Mouse (Mus musculus) CH12.LX (cell line): ENCODE measurements around the gene 6030408B16Rik. TPM values are rescaled to one million over a fixed set of nuclear protein-coding genes. Genes with fewer than 3 reads are reported as not detected.

ENCODE experiments used
- DNase-seq: peaks from one replicate; pipeline ENCODE4 v3.0.0-alpha.2; 2013; ENCODE audit errors: extremely low read depth
- H3K27ac ChIP-seq: 2 replicates; pipeline ENCODE4 v1.5.1; 2012; ENCODE audit warnings: low read depth, mild to moderate bottlenecking, control low read depth, moderate library complexity; ENCODE audit not compliant: insufficient read depth
- H3K27me3 ChIP-seq: replicated peaks from 2 replicates; pipeline ENCODE3; 2012; ENCODE audit warnings: inconsistent platforms
- H3K36me3 ChIP-seq, 2 experiments: replicated peaks in 1 of 2; 2 replicates each; pipeline versions ENCODE3 to v1.6.1; 2012; ENCODE audit warnings: inconsistent platforms in 1 of 2, low read length in 1 of 2, mild to moderate bottlenecking in 1 of 2, mixed read lengths in 1 of 2, moderate library complexity in 1 of 2; ENCODE audit not compliant: control insufficient read depth in 1 of 2, insufficient read depth in 1 of 2
- H3K4me1 ChIP-seq, 2 experiments: 2 replicates each; pipeline ENCODE4 v1.6.1; 2012; ENCODE audit warnings: inconsistent platforms in 1 of 2, moderate library complexity in 1 of 2; ENCODE audit not compliant: insufficient read depth in 2 of 2, control insufficient read depth in 1 of 2
- H3K4me2 ChIP-seq: 2 replicates; pipeline ENCODE4 v1.6.1; 2012; ENCODE audit warnings: low read depth, mild to moderate bottlenecking, control low read depth; ENCODE audit not compliant: poor library complexity, insufficient read depth, severe bottlenecking
- H3K4me3 ChIP-seq, 3 experiments: fragments of 150-350 bp in 1 of 3; sonication (generic) in 1 of 3; replicated peaks in 1 of 3; 2 replicates each; pipeline versions ENCODE3 to v1.5.1; 2011 to 2012; ENCODE audit warnings: low read depth in 2 of 3, low read length in 2 of 3, mild to moderate bottlenecking in 2 of 3, moderate library complexity in 2 of 3, control low read depth in 1 of 3, improper control_type of control experiment in 1 of 3, inconsistent platforms in 1 of 3, mixed read lengths in 1 of 3; ENCODE audit not compliant: poor library complexity in 1 of 3
- H3K79me2 ChIP-seq: replicated peaks from 2 replicates; pipeline ENCODE4 v1.6.1; 2012; ENCODE audit warnings: mild to moderate bottlenecking, moderate library complexity; ENCODE audit not compliant: control insufficient read depth, poor library complexity, insufficient read depth, severe bottlenecking; ENCODE audit errors: extremely low read depth
- H3K9ac ChIP-seq: 2 replicates; pipeline ENCODE4 v1.6.1; 2012; ENCODE audit warnings: low read depth, mild to moderate bottlenecking, control low read depth, moderate library complexity; ENCODE audit not compliant: insufficient read depth
- H3K9me3 ChIP-seq: replicated peaks from 2 replicates; pipeline ENCODE3; 2012; ENCODE audit warnings: low read length, inconsistent platforms, mixed read lengths
- BHLHE40 ChIP-seq: IDR thresholded peaks from 2 replicates; pipeline ENCODE4 v1.6.1; 2011; ENCODE audit warnings: mild to moderate bottlenecking, low read depth, low read length, improper control_type of control experiment
- CHD2 ChIP-seq: IDR thresholded peaks from 2 replicates; pipeline ENCODE4 v1.6.1; 2011; ENCODE audit warnings: low read length, improper control_type of control experiment
- CTCF ChIP-seq, 2 experiments: IDR thresholded peaks in 1 of 2; conservative IDR thresholded peaks in 1 of 2; 2 replicates each; pipeline ENCODE4 v1.5.1; 2011 to 2012; ENCODE audit warnings: low read depth in 2 of 2, low read length in 2 of 2, improper control_type of control experiment in 1 of 2, inconsistent platforms in 1 of 2, mild to moderate bottlenecking in 1 of 2, moderate library complexity in 1 of 2
- E2F4 ChIP-seq: IDR thresholded peaks from 2 replicates; pipeline ENCODE4 v1.6.1; 2011; ENCODE audit warnings: low read depth, low read length, improper control_type of control experiment; ENCODE audit not compliant: insufficient replicate concordance
- ELF1 ChIP-seq: IDR thresholded peaks from 2 replicates; pipeline ENCODE4 v1.6.1; 2014; ENCODE audit warnings: low read depth, mild to moderate bottlenecking, inconsistent platforms, low read length, improper control_type of control experiment
- ETS1 ChIP-seq: conservative IDR thresholded peaks from 2 replicates; pipeline ENCODE4 v1.6.1; 2012; ENCODE audit warnings: low read depth, mild to moderate bottlenecking, inconsistent platforms, low read length, improper control_type of control experiment, moderate library complexity
- GABPA ChIP-seq: IDR thresholded peaks from 2 replicates; pipeline ENCODE4 v1.6.1; 2012; ENCODE audit warnings: low read depth, low read length, improper control_type of control experiment, inconsistent platforms; ENCODE audit not compliant: insufficient replicate concordance
- IRF4 ChIP-seq: IDR thresholded peaks from 2 replicates; pipeline ENCODE4 v1.6.1; 2014; ENCODE audit warnings: low read depth, mild to moderate bottlenecking, inconsistent platforms, low read length, improper control_type of control experiment
- JUN ChIP-seq: IDR thresholded peaks from 2 replicates; pipeline ENCODE4 v1.6.1; 2011; ENCODE audit warnings: low read depth, mild to moderate bottlenecking, low read length, improper control_type of control experiment, moderate library complexity; ENCODE audit not compliant: insufficient read depth
- JUND ChIP-seq: conservative IDR thresholded peaks from 2 replicates; pipeline ENCODE4 v1.6.1; 2011; ENCODE audit warnings: low read depth, low read length, improper control_type of control experiment
- KAT2A ChIP-seq: IDR thresholded peaks from 2 replicates; pipeline ENCODE4 v1.6.1; 2012; ENCODE audit warnings: low read length, improper control_type of control experiment, inconsistent platforms; ENCODE audit not compliant: insufficient replicate concordance
- MAX ChIP-seq: IDR thresholded peaks from 2 replicates; pipeline ENCODE4 v1.6.1; 2011; ENCODE audit warnings: low read length, improper control_type of control experiment
- MXI1 ChIP-seq: IDR thresholded peaks from 2 replicates; pipeline ENCODE4 v1.6.1; 2011; ENCODE audit warnings: mild to moderate bottlenecking, low read depth, low read length, improper control_type of control experiment
- MYC ChIP-seq: IDR thresholded peaks from 2 replicates; pipeline ENCODE4 v1.6.1; 2011; ENCODE audit warnings: low read depth, mild to moderate bottlenecking, improper control_type of control experiment, low read length
- NELFE ChIP-seq: IDR thresholded peaks from 2 replicates; pipeline ENCODE4 v1.6.1; 2011; ENCODE audit warnings: low read depth, low read length, improper control_type of control experiment
- POLR2A ChIP-seq: IDR thresholded peaks from 2 replicates; pipeline ENCODE4 v1.6.1; 2011; ENCODE audit warnings: low read depth, mild to moderate bottlenecking, improper control_type of control experiment, low read length
- POLR2AphosphoS2 ChIP-seq: IDR thresholded peaks from 2 replicates; pipeline ENCODE4 v1.6.1; 2011; ENCODE audit warnings: low read depth, low read length, improper control_type of control experiment
- RAD21 ChIP-seq: IDR thresholded peaks from 2 replicates; pipeline ENCODE4 v1.6.1; 2011; ENCODE audit warnings: low read depth, mild to moderate bottlenecking, low read length, improper control_type of control experiment, moderate library complexity
- SIN3A ChIP-seq: IDR thresholded peaks from 2 replicates; pipeline ENCODE4 v1.6.1; 2012; ENCODE audit warnings: low read length, improper control_type of control experiment, inconsistent platforms
- SMC3 ChIP-seq: IDR thresholded peaks from 2 replicates; pipeline ENCODE4 v1.6.1; 2011; ENCODE audit warnings: low read depth, low read length, improper control_type of control experiment
- TBP ChIP-seq: conservative IDR thresholded peaks from 2 replicates; pipeline ENCODE4 v1.6.1; 2011; ENCODE audit warnings: low read depth, low read length, improper control_type of control experiment
- USF1 ChIP-seq: IDR thresholded peaks from 2 replicates; pipeline ENCODE4 v1.6.1; 2014; ENCODE audit warnings: low read depth, mild to moderate bottlenecking, inconsistent platforms, low read length, improper control_type of control experiment
- USF2 ChIP-seq: conservative IDR thresholded peaks from 2 replicates; pipeline ENCODE4 v1.6.1; 2011; ENCODE audit warnings: low read depth, low read length, improper control_type of control experiment
- ZC3H11A ChIP-seq: IDR thresholded peaks from 2 replicates; pipeline ENCODE4 v1.6.1; 2012; ENCODE audit warnings: low read depth, mild to moderate bottlenecking, inconsistent platforms, low read length, improper control_type of control experiment
- ZKSCAN1 ChIP-seq: IDR thresholded peaks from 2 replicates; pipeline ENCODE4 v1.6.1; 2012; ENCODE audit warnings: low read depth, inconsistent platforms, low read length, improper control_type of control experiment, borderline replicate concordance
- ZMIZ1 ChIP-seq: IDR thresholded peaks from 2 replicates; pipeline ENCODE4 v1.6.1; 2012; ENCODE audit warnings: low read depth, mild to moderate bottlenecking, inconsistent platforms, low read length, improper control_type of control experiment
- ZNF384 ChIP-seq: IDR thresholded peaks from 2 replicates; pipeline ENCODE4 v1.6.1; 2012; ENCODE audit warnings: low read depth, low read length, improper control_type of control experiment, inconsistent platforms
- dilution Hi-C: fragments of 300-500 bp; cut with MboI; formaldehyde crosslinking; loops from 2 replicates; pipeline ENCODE4 v1.14.3; 2020; ENCODE audit warnings: low sequenced_read_pairs; ENCODE audit not compliant: extremely low pct_unique_long_range_greater_than_20kb, extremely low pct_ligation_motif_present
- in situ Hi-C: fragments of 300-500 bp; cut with MboI; formaldehyde crosslinking; loops from 3 replicates; pipeline ENCODE4 v1.14.3; 2019; ENCODE audit warnings: low sequenced_read_pairs, low pct_ligation_motif_present, low pct_unique_long_range_greater_than_20kb, mixed read lengths
- polyA plus RNA-seq: library from polyadenylated mRNA; unstranded; fragments of >175 nt; gene quantifications from 2 replicates; pipeline ENCODE4 v1.2.1, GENCODE M21; 2012; ENCODE audit warnings: low read depth; ENCODE audit not compliant: insufficient read length
- total RNA-seq, 2 experiments: library from RNA; depleted of rRNA; stranded (reverse); fragments of 300-350 nt in 1 of 2; fragments of >200 nt in 1 of 2; gene quantifications; 2 replicates each; pipeline ENCODE4 v1.2.3; 2012 to 2014

6030408B16Rik gene
- total and polyA plus RNA-seq, 3 experiments, result 0.13 to 0.17 TPM; not detected in 1

DNA sequence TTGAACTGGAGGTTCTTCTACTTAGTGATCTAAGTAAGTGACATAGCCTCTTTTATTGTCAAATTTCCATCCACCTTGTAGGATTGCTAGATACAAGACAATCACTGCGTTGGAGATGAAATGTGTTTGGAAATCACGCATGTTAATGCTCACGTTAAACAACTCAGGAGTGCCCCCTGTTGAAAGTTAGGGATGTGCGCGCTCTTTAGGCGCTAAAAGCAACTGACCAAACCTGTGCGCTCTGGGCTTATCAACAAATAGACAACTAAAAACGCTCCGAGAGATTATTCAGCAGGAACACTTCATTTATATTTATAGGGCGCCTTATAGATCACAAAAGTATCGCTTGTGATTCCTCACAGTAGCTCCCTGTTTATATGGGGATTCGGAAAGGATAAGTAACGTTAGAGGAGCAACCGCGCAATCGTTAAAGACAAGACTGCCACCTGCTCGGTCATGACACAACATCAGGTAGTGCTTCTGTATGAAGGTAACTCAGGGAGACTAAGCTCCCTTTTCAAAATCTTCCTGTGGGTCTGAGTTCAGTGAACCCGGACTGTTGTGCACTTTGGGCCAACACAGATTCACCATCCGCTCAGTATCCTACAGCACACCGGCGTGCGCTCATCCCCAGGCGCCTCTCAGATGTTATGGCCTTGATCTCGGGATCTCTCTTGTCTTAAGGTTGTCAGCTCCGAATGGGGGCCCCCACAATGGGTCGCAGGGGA lies 9.7 kb upstream of the 6030408B16Rik start:
- H3K4me2 ChIP-seq, result peak overlapping the region; percentile 59
- H3K27ac ChIP-seq, result peak overlapping the region; percentile 10; the same call in 1 of the 2 replicates
- H3K4me3 ChIP-seq, result peak overlapping the region; percentile 47 to 74 (median 58)
- H3K27me3 ChIP-seq, result peaks cover 26% of the 10 kb centered on the region
- dilution Hi-C loops, result no loop called here
- H3K9me3 ChIP-seq, result no peaks in the 10 kb centered on the region
- TF ChIP-seq NELFE (peak; percentile 54; the same call in 1 of the 2 replicates), MYC (peak; percentile 76), ZC3H11A (peak; percentile 59), RAD21 (peak; percentile 85), USF1 (no peak), TBP (0 out of 2 replicates have a peak, but pooled peaks have one; percentile 50), E2F4 (0 out of 2 replicates have a peak, but pooled peaks have one; percentile 47), ZMIZ1 (no peak), SMC3 (peak; percentile 94), CTCF (conservative IDR thresholded peaks at IDR 0.05 in 1 of 2, IDR thresholded peaks at IDR 0.05 in 1 of 2; ENCODE audit: low read depth in 2 of 2, low read length in 2 of 2) (peak; percentile 65 to 95), ETS1 (no peak), MAX (peak; percentile 72), SIN3A (no peak), CHD2 (no peak), BHLHE40 (peak; percentile 39)
- peaks cover 5 to 26% of the 10 kb centered on the region in 2 experiments; a peak in 3 of 4 replicates for H3K4me1 ChIP-seq
- in situ Hi-C loops, result no loop called here
- peak; percentile 90 for DNase-seq
- peaks cover 19 to 28% of the 10 kb centered on the region in 2 experiments for H3K36me3 ChIP-seq
- peaks cover 14% of the 10 kb centered on the region for H3K79me2 ChIP-seq
- H3K9ac ChIP-seq, result peak overlapping the region; percentile 50

- peaks cover 22 to 35% of the 10 kb centered on the region in 2 experiments for H3K36me3 ChIP-seq
- no peaks in the 10 kb centered on the region for H3K9me3 ChIP-seq
- peak within 1 kb of the TSS; percentile 46; the same call in 1 of the 2 replicates for H3K27ac ChIP-seq
- in situ Hi-C loops (no loop called here), dilution Hi-C loops (no loop called here)
- DNase-seq, result peak; percentile 97
- peak within 1 kb of the TSS; percentile 70 for H3K4me2 ChIP-seq
- H3K4me1 ChIP-seq, result peaks cover 5 to 26% of the 10 kb centered on the region in 2 experiments; a peak in 3 of 4 replicates
- H3K27me3 ChIP-seq, result peaks cover 21% of the 10 kb centered on the region
- peaks cover 14% of the 10 kb centered on the region for H3K79me2 ChIP-seq
- peak within 1 kb of the TSS; percentile 74 to 97 (median 84) for H3K4me3 ChIP-seq
- peak within 1 kb of the TSS; percentile 93 for H3K9ac ChIP-seq
- TF ChIP-seq IRF4 (no peak), BHLHE40 (no peak), ZKSCAN1 (no peak), ZMIZ1 (peak; percentile 52; the same call in 1 of the 2 replicates), MXI1 (peak; percentile 71), CHD2 (no peak), JUND (no peak), GABPA (peak; percentile 99), RAD21 (no peak; the same call in 1 of the 2 replicates), USF2 (no peak), ETS1 (peak; percentile 58; the same call in 1 of the 2 replicates), KAT2A (peak; percentile 85; the same call in 1 of the 2 replicates), ZC3H11A (no peak), ZNF384 (no peak), JUN (no peak), ELF1 (peak; percentile 86), CTCF (conservative IDR thresholded peaks at IDR 0.05 in 1 of 2, IDR thresholded peaks at IDR 0.05 in 1 of 2; ENCODE audit: low read depth in 2 of 2, low read length in 2 of 2) (peak; percentile 78 to 96), POLR2AphosphoS2 (no peak), POLR2A (peak; percentile 87), MYC (no peak)
Measured at GRCm38 (mm10) chr15:101283911-101284750, 8.9 kb upstream of the 6030408B16Rik start, which contains the start of gene Atg101. Gene Atg101 (plus strand): TSS chr15:101284272.
